Mouse (Mus musculus) liver, postnatal 0 days (tissue): ENCODE data around the gene Lxn.

ENCODE experiments used
- CTCF ChIP-seq: sonication (generic); IDR thresholded peaks from 2 replicates; pipeline ENCODE4 v1.5.1; 2016; ENCODE audit warnings: antibody characterized with exemption, low read depth
- EP300 ChIP-seq: IDR thresholded peaks from 2 replicates; pipeline ENCODE4 v1.6.1; 2016; ENCODE audit warnings: antibody characterized with exemption, low read depth, mild to moderate bottlenecking

GRCm38 (mm10) chr3:67497998-67498397, 34.3 kb upstream of the Lxn start:
- TF ChIP-seq CTCF (no peak), EP300 (no peak)
